Mouse (Mus musculus) heart, embryonic 15.5 days (tissue): ENCODE results near the gene Nup188. TPM values are rescaled to one million over a fixed set of nuclear protein-coding genes. Genes with fewer than 3 reads are reported as not detected.

Source experiments
- ATAC-seq: fragments of 200-750 bp; cut with Nextera tagmentation; replicated peaks from 2 replicates; pipeline ENCODE4 v1.8.0; 2017; ENCODE audit warnings: low read depth, moderate TSS enrichment; ENCODE audit not compliant: insufficient number of reproducible peaks, insufficient read depth, low FRiP score
- H3K27ac ChIP-seq: fragments of 300-500 bp; sonication (generic); 2 replicates; pipeline ENCODE4 v1.5.1; 2015; ENCODE audit warnings: mild to moderate bottlenecking, inconsistent platforms
- H3K27me3 ChIP-seq: fragments of 300-500 bp; sonication (generic); 2 replicates; pipeline ENCODE4 v1.6.1; 2015; ENCODE audit warnings: inconsistent platforms
- H3K36me3 ChIP-seq: fragments of 300-500 bp; sonication (generic); 2 replicates; pipeline ENCODE4 v1.6.1; 2015; ENCODE audit warnings: mild to moderate bottlenecking, inconsistent platforms
- H3K4me1 ChIP-seq: fragments of 300-500 bp; sonication (generic); replicated peaks from 2 replicates; pipeline ENCODE4 v1.6.1; 2015; ENCODE audit warnings: inconsistent platforms
- H3K4me2 ChIP-seq: fragments of 300-500 bp; sonication (generic); 2 replicates; pipeline ENCODE4 v1.6.1; 2015; ENCODE audit warnings: inconsistent platforms, mild to moderate bottlenecking, moderate library complexity
- H3K4me3 ChIP-seq: fragments of 300-500 bp; sonication (generic); 2 replicates; pipeline ENCODE4 v1.5.1; 2015; ENCODE audit warnings: mild to moderate bottlenecking, inconsistent platforms
- H3K9ac ChIP-seq: fragments of 300-500 bp; sonication (generic); 2 replicates; pipeline ENCODE4 v1.6.1; 2015; ENCODE audit warnings: mild to moderate bottlenecking, inconsistent platforms
- H3K9me3 ChIP-seq: fragments of 300-500 bp; sonication (generic); replicated peaks from 2 replicates; pipeline ENCODE4 v1.6.1; 2016; ENCODE audit warnings: inconsistent platforms
- WGBS: fragments of 180-500 bp; shearing (Covaris S2); methylation state at CpG from one replicate; pipeline ENCODE4 v1.1.7; 2015; ENCODE audit warnings: mixed read lengths; 5-methylcytosine and 5-hydroxymethylcytosine counted together
- polyA plus RNA-seq: library from polyadenylated mRNA; unstranded; fragments of >200 nt; fragmentation: Nextera tagmentation; extraction: Ambion mirVana; gene quantifications from 2 replicates; pipeline ENCODE4 v1.2.1, GENCODE M21; 2015

Nup188 gene
- polyA plus RNA-seq, 1 experiment from 2014 or later, result 15.8 TPM

GRCm38 (mm10) chr2:30357552-30358510, 71.6 kb downstream of the Nup188 start:
- peak overlapping the region; percentile 96 for H3K4me2 ChIP-seq
- ATAC-seq, result 0 out of 2 replicates have a peak, but pooled peaks have one; percentile 23
- H3K4me3 ChIP-seq, result peak overlapping the region; percentile 89
- peaks cover 14% of the 10 kb centered on the region; the same call in 1 of the 2 replicates for H3K36me3 ChIP-seq
- no peaks in the 10 kb centered on the region for H3K9me3 ChIP-seq
- WGBS, result 41% methylated on average over 8 of the region's 8 CpGs
- H3K4me1 ChIP-seq, result peaks cover 41% of the 10 kb centered on the region
- no peaks in the 10 kb centered on the region for H3K27me3 ChIP-seq
- H3K9ac ChIP-seq, result peak overlapping the region; percentile 84
- peak overlapping the region; percentile 92 for H3K27ac ChIP-seq

GRCm38 (mm10) chr2:30358533-30359531, 72.6 kb downstream of the Nup188 start, which contains the start of gene Sh3glb2:
Gene Sh3glb2, minus strand, starts transcription at chr2:30359337.
- H3K27ac ChIP-seq, result peak within 1 kb of the TSS; percentile 92
- H3K4me1 ChIP-seq, result peaks cover 41% of the 10 kb centered on the region
- WGBS, result 2% methylated on average over 54 of the region's 73 CpGs
- peaks cover 8% of the 10 kb centered on the region; the same call in 1 of the 2 replicates for H3K36me3 ChIP-seq
- no peaks in the 10 kb centered on the region for H3K9me3 ChIP-seq
- peak within 1 kb of the TSS; percentile 84 for H3K9ac ChIP-seq
- H3K4me2 ChIP-seq, result peak within 1 kb of the TSS; percentile 96
- H3K4me3 ChIP-seq, result peak within 1 kb of the TSS; percentile 89
- no peaks in the 10 kb centered on the region for H3K27me3 ChIP-seq
- ATAC-seq, result peak; percentile 63

- Histone ChIP-seq H3K4me1 (peaks cover 47% of the 10 kb centered on the region), H3K27ac (no peak overlapping the region), H3K27me3 (no peaks in the 10 kb centered on the region), H3K9ac (no peak overlapping the region), H3K4me3 (no peak overlapping the region), H3K36me3 (no peaks in the 10 kb centered on the region), H3K9me3 (no peaks in the 10 kb centered on the region), H3K4me2 (no peak overlapping the region)
- no peak for ATAC-seq
- WGBS, result 75% methylated on average over 10 of the region's 10 CpGs
These were observed 74.4 kb downstream of the Nup188 start for GRCm38 (mm10) chr2:30360626-30361025.

- Histone ChIP-seq H3K4me2 (no peak overlapping the region), H3K27ac (no peak overlapping the region), H3K4me1 (peaks cover 41% of the 10 kb centered on the region), H3K9me3 (no peaks in the 10 kb centered on the region), H3K4me3 (no peak overlapping the region), H3K9ac (no peak overlapping the region), H3K27me3 (no peaks in the 10 kb centered on the region), H3K36me3 (peaks cover 9% of the 10 kb centered on the region)
- ATAC-seq, result no peak
- WGBS, result 72% methylated on average over 5 of the region's 5 CpGs
These were observed 76.7 kb downstream of the Nup188 start for GRCm38 (mm10) chr2:30362865-30363264.

GRCm38 (mm10) chr2:30363773-30364650, 77.8 kb downstream of the Nup188 start, which contains the start of gene Miga2:
Gene Miga2, plus strand, starts transcription at chr2:30364233.
- Histone ChIP-seq H3K27me3 (no peaks in the 10 kb centered on the region), H3K36me3 (peaks cover 21% of the 10 kb centered on the region), H3K9me3 (no peaks in the 10 kb centered on the region), H3K27ac (peak within 1 kb of the TSS; percentile 86), H3K4me1 (peaks cover 31% of the 10 kb centered on the region), H3K9ac (peak within 1 kb of the TSS; percentile 93), H3K4me3 (peak within 1 kb of the TSS; percentile 93), H3K4me2 (peak within 1 kb of the TSS; percentile 78)
- peak; percentile 99 for ATAC-seq
- WGBS, result under 1% methylated on average over 54 of the region's 54 CpGs

- WGBS, result 62% methylated on average over 2 of the region's 2 CpGs
- H3K9ac ChIP-seq, result peak overlapping the region; percentile 93
- no peaks in the 10 kb centered on the region for H3K9me3 ChIP-seq
- peak overlapping the region; percentile 93 for H3K4me3 ChIP-seq
- no peak for ATAC-seq
- H3K27ac ChIP-seq, result peak overlapping the region; percentile 86
- peaks cover 35% of the 10 kb centered on the region for H3K36me3 ChIP-seq
- no peaks in the 10 kb centered on the region for H3K27me3 ChIP-seq
- H3K4me1 ChIP-seq, result peaks cover 27% of the 10 kb centered on the region
- H3K4me2 ChIP-seq, result peak overlapping the region; percentile 78
These were observed 79.3 kb downstream of the Nup188 start for GRCm38 (mm10) chr2:30365281-30366069.

GRCm38 (mm10) chr2:30366203-30366602, 80.0 kb downstream of the Nup188 start:
- H3K27ac ChIP-seq, result peak overlapping the region; percentile 86
- no peaks in the 10 kb centered on the region for H3K27me3 ChIP-seq
- peak overlapping the region; percentile 78 for H3K4me2 ChIP-seq
- peaks cover 27% of the 10 kb centered on the region for H3K4me1 ChIP-seq
- H3K4me3 ChIP-seq, result peak overlapping the region; percentile 93; the same call in 1 of the 2 replicates
- 32% methylated on average over 5 of the region's 5 CpGs for WGBS
- H3K9ac ChIP-seq, result 0 out of 2 replicates have a peak overlapping the region, but pooled peaks have one; percentile 15
- ATAC-seq, result no peak
- no peaks in the 10 kb centered on the region for H3K9me3 ChIP-seq
- peaks cover 43% of the 10 kb centered on the region for H3K36me3 ChIP-seq

- Histone ChIP-seq H3K4me2 (no peak overlapping the region), H3K9ac (no peak overlapping the region), H3K27ac (no peak overlapping the region), H3K27me3 (no peaks in the 10 kb centered on the region), H3K9me3 (no peaks in the 10 kb centered on the region), H3K4me1 (peaks cover 7% of the 10 kb centered on the region), H3K4me3 (no peak overlapping the region), H3K36me3 (peaks cover 93% of the 10 kb centered on the region)
- ATAC-seq, result no peak
- 88% methylated on average over 8 of the region's 8 CpGs for WGBS
These were observed 85.3 kb downstream of the Nup188 start for GRCm38 (mm10) chr2:30371544-30371943.

- ATAC-seq, result no peak
- Histone ChIP-seq H3K27ac (no peak overlapping the region), H3K4me2 (no peak overlapping the region), H3K4me1 (no peaks in the 10 kb centered on the region), H3K36me3 (peaks cover 97% of the 10 kb centered on the region), H3K4me3 (no peak overlapping the region), H3K9ac (no peak overlapping the region), H3K9me3 (no peaks in the 10 kb centered on the region), H3K27me3 (no peaks in the 10 kb centered on the region)
- 95% methylated on average over 5 of the region's 5 CpGs for WGBS
These were observed 86.5 kb downstream of the Nup188 start for GRCm38 (mm10) chr2:30372726-30373125.
